Mouse (Mus musculus) heart, embryonic 14.5 days (tissue): ENCODE measurements around the gene Ptpn18. TPM values are rescaled to one million over a fixed set of nuclear protein-coding genes. Genes with fewer than 3 reads are reported as not detected.

Experiments used
- ATAC-seq: fragments of 200-750 bp; cut with Nextera tagmentation; 2 replicates; pipeline ENCODE4 v1.8.0; 2017; ENCODE audit warnings: low read depth, moderate TSS enrichment; ENCODE audit not compliant: insufficient number of reproducible peaks, insufficient read depth, low FRiP score
- H3K27ac ChIP-seq, 2 experiments: fragments of 200-500 bp in 1 of 2; fragments of 300-500 bp in 1 of 2; sonication (generic) in 1 of 2; replicated peaks in 1 of 2; 2 replicates each; pipeline ENCODE4 v1.5.1; 2012 to 2014; ENCODE audit warnings: low read depth in 2 of 2, low read length in 2 of 2, control low read depth in 1 of 2, mild to moderate bottlenecking in 1 of 2, mixed read lengths in 1 of 2; ENCODE audit not compliant: control insufficient read depth in 1 of 2, insufficient read depth in 1 of 2
- H3K27me3 ChIP-seq: fragments of 300-500 bp; sonication (generic); 2 replicates; pipeline ENCODE4 v1.6.1; 2014; ENCODE audit warnings: mild to moderate bottlenecking, low read length, control low read depth; ENCODE audit not compliant: control insufficient read depth, insufficient read depth
- H3K36me3 ChIP-seq: fragments of 300-500 bp; sonication (generic); 2 replicates; pipeline ENCODE4 v1.6.1; 2014; ENCODE audit warnings: mild to moderate bottlenecking, control low read depth, low read length, mixed read lengths; ENCODE audit not compliant: control insufficient read depth, insufficient read depth
- H3K4me1 ChIP-seq, 2 experiments: fragments of 200-500 bp in 1 of 2; fragments of 300-500 bp in 1 of 2; sonication (generic) in 1 of 2; 2 replicates each; pipeline ENCODE4 v1.6.1; 2012 to 2014; ENCODE audit warnings: low read length in 2 of 2, control low read depth in 1 of 2, mixed read lengths in 1 of 2; ENCODE audit not compliant: control insufficient read depth in 2 of 2, insufficient read depth in 2 of 2
- H3K4me2 ChIP-seq: fragments of 300-500 bp; sonication (generic); 2 replicates; pipeline ENCODE4 v1.6.1; 2014; ENCODE audit warnings: mild to moderate bottlenecking, low read length
- H3K4me3 ChIP-seq, 2 experiments: fragments of 200-500 bp in 1 of 2; fragments of 300-500 bp in 1 of 2; sonication (generic) in 1 of 2; 2 replicates each; pipeline ENCODE4 v1.5.1; 2012 to 2014; ENCODE audit warnings: low read length in 2 of 2, mild to moderate bottlenecking in 2 of 2, control low read depth in 1 of 2, low read depth in 1 of 2, moderate library complexity in 1 of 2; ENCODE audit not compliant: control insufficient read depth in 1 of 2, insufficient read depth in 1 of 2
- H3K9ac ChIP-seq: fragments of 300-500 bp; sonication (generic); 2 replicates; pipeline ENCODE4 v1.6.1; 2014; ENCODE audit warnings: mild to moderate bottlenecking, low read length
- H3K9me3 ChIP-seq: fragments of 300-500 bp; sonication (generic); 2 replicates; pipeline ENCODE4 v1.6.1; 2016; ENCODE audit warnings: low read length, control low read depth; ENCODE audit not compliant: control insufficient read depth
- WGBS: fragments of 180-500 bp; shearing (Covaris S2); extraction: QIAGEN DNeasy Blood & Tissue Kit; methylation state at CpG from one replicate; pipeline ENCODE4 v1.1.7; 2014; 5-methylcytosine and 5-hydroxymethylcytosine counted together
- polyA plus RNA-seq: library from polyadenylated mRNA; unstranded; fragments of >200 nt; fragmentation: Nextera tagmentation; extraction: Ambion mirVana; gene quantifications from 2 replicates; pipeline ENCODE4 v1.2.1, GENCODE M21; 2014

Ptpn18 gene
- polyA plus RNA-seq, 1 experiment from 2014 or later, result 16.3 TPM

DNA sequence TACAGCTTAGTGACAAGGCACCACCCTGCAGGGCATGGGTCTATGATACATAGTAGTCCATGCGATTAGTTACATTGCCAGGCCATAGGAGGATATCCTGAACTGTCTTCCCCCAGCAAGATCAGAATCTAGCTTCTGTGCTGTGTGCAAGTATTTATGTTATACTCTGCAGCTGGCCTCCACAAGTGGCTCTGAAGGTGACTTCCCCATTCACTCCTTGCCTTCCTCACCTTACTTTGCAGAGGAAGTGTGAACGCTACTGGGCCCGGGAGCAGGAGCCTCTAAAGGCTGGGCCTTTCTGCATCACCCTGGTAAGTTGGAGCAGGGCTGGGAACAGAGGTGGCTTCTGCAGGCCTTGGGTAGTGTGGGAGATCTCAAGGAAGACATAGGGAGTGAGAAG, 8.5 kb downstream of the Ptpn18 start:
- ATAC-seq, result no peak

DNA sequence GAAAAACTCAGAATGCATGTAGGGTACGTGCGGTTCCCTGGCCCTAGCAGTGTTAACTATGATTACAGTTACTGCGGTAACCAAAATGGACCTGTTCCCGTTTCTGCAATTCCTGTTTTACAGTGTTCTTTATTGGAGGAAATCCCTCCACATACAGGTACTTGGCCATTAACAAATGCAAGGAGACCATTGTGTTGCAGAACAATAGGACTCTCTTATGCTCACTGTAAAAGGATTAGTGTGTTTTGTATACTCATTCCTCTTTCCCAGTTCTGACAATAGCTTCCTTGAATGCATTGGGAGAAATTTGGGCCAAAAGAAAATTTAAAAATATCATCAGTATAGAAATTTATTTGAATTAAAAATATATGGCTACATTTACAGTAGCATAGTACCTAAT, 8.9 kb downstream of the Ptpn18 start:
- Histone ChIP-seq H3K27me3 (peaks cover 9% of the 10 kb centered on the region), H3K27ac (no peak overlapping the region), H3K4me3 (no peak overlapping the region), H3K9me3 (no peaks in the 10 kb centered on the region), H3K36me3 (no peaks in the 10 kb centered on the region), H3K9ac (no peak overlapping the region), H3K4me1 (peaks cover 7 to 18% of the 10 kb centered on the region in 2 experiments), H3K4me2 (no peak overlapping the region)
- WGBS, result 76% methylated on average over 4 of the region's 4 CpGs
- ATAC-seq, result no peak

More for the DNA sequence above, 8.5 kb downstream of the Ptpn18 start:
- Histone ChIP-seq H3K27me3 (peaks cover 9% of the 10 kb centered on the region), H3K9ac (no peak overlapping the region), H3K4me2 (no peak overlapping the region), H3K4me3 (no peak overlapping the region), H3K4me1 (peaks cover 4 to 14% of the 10 kb centered on the region in 2 experiments; a peak in 3 of 4 replicates), H3K36me3 (no peaks in the 10 kb centered on the region), H3K9me3 (no peaks in the 10 kb centered on the region), H3K27ac (no peak overlapping the region)
- 58% methylated on average over 3 of the region's 3 CpGs for WGBS

- Histone ChIP-seq H3K9me3 (no peaks in the 10 kb centered on the region), H3K4me3 (no peak overlapping the region), H3K4me2 (no peak overlapping the region), H3K36me3 (no peaks in the 10 kb centered on the region), H3K4me1 (peaks cover 7 to 19% of the 10 kb centered on the region in 2 experiments), H3K9ac (no peak overlapping the region), H3K27ac (no peak overlapping the region), H3K27me3 (peaks cover 9% of the 10 kb centered on the region)
- WGBS, result 71% methylated on average over 5 of the region's 5 CpGs
- no peak for ATAC-seq
These were observed 10.2 kb downstream of the Ptpn18 start for GRCm38 (mm10) chr1:34469801-34470200.

GRCm38 (mm10) chr1:34472427-34473300, 13.1 kb downstream of the Ptpn18 start:
- Histone ChIP-seq H3K27ac (no peak overlapping the region), H3K36me3 (no peaks in the 10 kb centered on the region), H3K4me1 (peaks cover 7 to 19% of the 10 kb centered on the region in 2 experiments), H3K9ac (peak overlapping the region; percentile 75), H3K4me2 (peak overlapping the region; percentile 98), H3K4me3 (peak overlapping the region; percentile 63 to 65), H3K27me3 (peaks cover 9% of the 10 kb centered on the region), H3K9me3 (no peaks in the 10 kb centered on the region)
- peak; percentile 55 for ATAC-seq
- 1% methylated on average over 40 of the region's 43 CpGs for WGBS

- peak overlapping the region; percentile 58 for H3K4me2 ChIP-seq
These were observed 19.5 kb downstream of the Ptpn18 start for GRCm38 (mm10) chr1:34478891-34479655.

GRCm38 (mm10) chr1:34480801-34481200, 21.2 kb downstream of the Ptpn18 start:
- H3K36me3 ChIP-seq, result no peaks in the 10 kb centered on the region
- peaks cover 11 to 29% of the 10 kb centered on the region in 2 experiments for H3K4me1 ChIP-seq
- H3K27ac ChIP-seq, result no peak overlapping the region
- no peaks in the 10 kb centered on the region for H3K9me3 ChIP-seq
- WGBS, result 31% methylated on average over 5 of the region's 5 CpGs
- no peak overlapping the region for H3K4me3 ChIP-seq
- no peak overlapping the region for H3K4me2 ChIP-seq
- H3K9ac ChIP-seq, result no peak overlapping the region
- H3K27me3 ChIP-seq, result no peaks in the 10 kb centered on the region
- no peak for ATAC-seq

More at GRCm38 (mm10) chr1:34478891-34479655, 19.5 kb downstream of the Ptpn18 start:
- Histone ChIP-seq H3K27me3 (no peaks in the 10 kb centered on the region), H3K27ac (peak overlapping the region; percentile 72 to 83), H3K9ac (no peak overlapping the region), H3K9me3 (no peaks in the 10 kb centered on the region), H3K36me3 (no peaks in the 10 kb centered on the region), H3K4me1 (peaks cover 9 to 20% of the 10 kb centered on the region in 2 experiments), H3K4me3 (no peak overlapping the region)
- peak; percentile 77 for ATAC-seq
- WGBS, result 14% methylated on average over 11 of the region's 11 CpGs

GRCm38 (mm10) chr1:34481920-34482669, 22.5 kb downstream of the Ptpn18 start:
- no peak overlapping the region for H3K9ac ChIP-seq
- ATAC-seq, result no peak

More at GRCm38 (mm10) chr1:34481920-34482669, 22.5 kb downstream of the Ptpn18 start:
- no peaks in the 10 kb centered on the region for H3K9me3 ChIP-seq
- 57% methylated on average over 5 of the region's 5 CpGs for WGBS
- H3K27me3 ChIP-seq, result no peaks in the 10 kb centered on the region
- no peak overlapping the region for H3K4me3 ChIP-seq
- no peaks in the 10 kb centered on the region for H3K36me3 ChIP-seq
- no peak overlapping the region for H3K27ac ChIP-seq
- H3K4me1 ChIP-seq, result peaks cover 11 to 29% of the 10 kb centered on the region in 2 experiments
- H3K4me2 ChIP-seq, result no peak overlapping the region
